Mouse (Mus musculus): ENCODE data around the gene Syne2. TPM values are rescaled to one million over a fixed set of nuclear protein-coding genes. Genes with fewer than 3 reads are reported as not detected.

Syne2 gene
- total RNA-seq (2023): 10 to 100 TPM; 27.9 to 28.0 TPM

GRCm38 (mm10) chr12:75817959-75818452, at the start of gene Syne2:
Syne2 (plus strand) TSS chr12:75818134.

Other genes starting within 250 kb of the Syne2 start
- 10 to 100 TPM; 60.9 to 71.1 TPM for gene Ppp2r5e, start 221.9 kb upstream of the Syne2 start, total RNA-seq (2023)
- 1 to 10 TPM; 9.4 to 9.8 TPM for gene Wdr89, start 148.6 kb upstream of the Syne2 start, total RNA-seq (2023)
- 10 to 100 TPM; 45.9 to 46.0 TPM for gene Sgpp1, start 82.4 kb upstream of the Syne2 start, total RNA-seq (2023)